Mouse (Mus musculus): ENCODE measurements around the gene Rln1. TPM values are rescaled to one million over a fixed set of nuclear protein-coding genes. Genes with fewer than 3 reads are reported as not detected.

Rln1 gene
- not detected for total RNA-seq (2023)

GRCm38 (mm10) chr19:29334068-29334745 is at the start of gene Rln1:
Gene Rln1 (minus strand): TSS chr19:29334670.

GRCm38 (mm10) chr19:29366969-29367622 is 32.6 kb upstream of the Rln1 start, which contains the start of the genes Plgrkt and Cd274:
Gene Plgrkt (minus strand): TSS chr19:29367390.
Gene Cd274 (plus strand): TSS chr19:29367455.

GRCm38 (mm10) chr19:29325053-29325851 is 9.2 kb downstream of the Rln1 start, which contains the start of gene Insl6:
Gene Insl6 (minus strand): TSS chr19:29325356.

Other genes with a start within 250 kb of the Rln1 start
- gene Rcl1, start 233.3 kb downstream of the Rln1 start, total RNA-seq (2023): 10 to 100 TPM; 27.3 to 27.8 TPM
- gene Jak2, start 82.8 kb downstream of the Rln1 start, total RNA-seq (2023): 10 to 100 TPM; 65.5 to 66.0 TPM
- gene Insl6, start 9.3 kb downstream of the Rln1 start, total RNA-seq (2023): 1 to 10 TPM; 4.1 to 6.2 TPM
- gene Plgrkt, start 32.7 kb upstream of the Rln1 start, total RNA-seq (2023): 100 to 1,000 TPM; 208 to 219 TPM
- 10 to 100 TPM; 25.8 to 28.0 TPM for gene Cd274, start 32.8 kb upstream of the Rln1 start, total RNA-seq (2023)
- 1 to 10 TPM; 2.0 to 2.1 TPM for gene Pdcd1lg2, start 76.2 kb upstream of the Rln1 start, total RNA-seq (2023)
- gene Ric1, start 187.6 kb upstream of the Rln1 start, total RNA-seq (2023): 10 to 100 TPM; 33.9 to 35.1 TPM

Data from T-cell, adult 66 days (primary cell).